Mouse (Mus musculus) telencephalon, adult 2 months (tissue): ENCODE results near the gene Asz1.

Experiments used
- DNase-seq: peaks from one replicate; pipeline ENCODE4 v3.0.0-alpha.2; 2011; ENCODE audit warnings: low read depth, low spot score

Gene Asz1

DNA sequence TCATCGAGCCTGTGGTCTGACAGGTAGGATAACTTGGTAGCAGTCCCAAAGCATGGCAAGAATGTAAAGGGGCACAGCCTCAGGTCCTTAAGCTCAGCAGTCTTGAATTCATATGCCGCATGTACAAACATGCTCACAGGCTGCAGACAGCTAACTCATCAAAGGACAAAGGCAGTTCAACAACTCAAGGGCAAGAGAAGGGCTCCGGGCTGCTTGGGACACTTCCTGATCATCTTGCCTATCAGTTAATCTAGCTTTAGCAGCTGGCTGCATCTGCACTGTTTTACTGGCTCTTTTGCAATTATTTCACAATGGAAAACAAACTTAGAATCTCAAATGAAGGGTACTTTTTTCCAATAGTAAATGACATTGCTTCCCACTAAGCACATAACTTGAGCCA lies 101.5 kb downstream of the Asz1 start:
- no peak for DNase-seq

DNA sequence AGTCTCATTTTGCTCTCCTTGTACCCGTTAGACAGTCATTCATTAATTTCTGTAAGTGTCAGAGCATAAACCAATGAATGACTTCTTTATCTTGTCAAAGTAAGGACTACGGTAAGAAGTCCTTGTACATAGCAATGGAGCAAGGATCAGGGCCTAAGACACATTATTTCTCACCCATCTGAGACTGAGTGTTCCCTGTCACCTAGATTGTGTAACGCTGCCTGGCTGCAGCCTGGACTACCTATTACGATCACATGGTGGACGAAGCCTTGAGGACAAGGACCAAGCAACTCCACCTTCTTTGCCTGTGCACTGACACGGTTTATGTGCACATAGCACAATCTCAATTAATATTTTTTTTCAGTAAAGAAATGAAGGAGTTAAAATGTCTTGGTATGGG lies 106.8 kb downstream of the Asz1 start:
- no peak for DNase-seq
